Mouse (Mus musculus): Measurements from ENCODE around the gene Prkag1. TPM values are rescaled to one million over a fixed set of nuclear protein-coding genes. Genes with fewer than 3 reads are reported as not detected.

The Prkag1 gene
- polyA plus RNA-seq, 1 experiment from 2014 or later: 113 TPM

DNA sequence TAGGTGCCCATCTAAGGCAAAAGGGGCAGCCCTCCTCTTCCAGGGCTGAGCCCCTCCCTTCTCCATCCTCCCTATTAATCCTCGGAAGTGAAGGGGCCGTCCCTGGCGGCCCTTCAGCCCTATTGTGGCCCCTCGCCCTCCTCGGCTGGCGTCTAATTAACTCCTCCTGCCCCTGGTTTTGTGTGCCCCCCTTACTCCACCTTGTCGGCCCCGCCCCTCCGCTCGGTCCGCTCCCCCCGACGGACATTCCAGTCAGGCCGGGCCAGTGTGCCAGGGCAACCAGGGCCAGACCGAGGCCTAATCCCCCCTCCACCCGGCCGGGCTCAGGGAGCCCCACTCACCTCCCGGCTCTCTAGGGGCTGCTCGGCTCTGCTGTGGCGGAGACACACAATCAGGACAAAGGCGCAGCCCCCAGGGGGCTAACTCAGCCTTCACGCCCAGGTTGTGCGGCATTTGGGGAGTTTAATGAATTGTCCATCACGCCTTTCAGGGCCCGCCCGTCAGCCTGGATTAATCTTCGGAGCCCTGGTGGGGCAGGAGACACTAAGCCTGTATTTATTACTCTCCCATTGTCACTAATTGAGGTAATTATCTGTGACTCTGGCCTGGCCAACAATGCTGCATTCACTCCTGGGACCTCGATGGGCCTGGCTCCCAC lies 33.4 kb downstream of the Prkag1 start:
- Histone ChIP-seq H3K27me3 (peaks cover 99% of the 10 kb centered on the region), H3K4me3 (no peak overlapping the region), H3K9me3 (no peaks in the 10 kb centered on the region), H3K9ac (no peak overlapping the region), H3K36me3 (no peaks in the 10 kb centered on the region), H3K4me2 (no peak overlapping the region), H3K4me1 (peaks cover 8% of the 10 kb centered on the region; the same call in 1 of the 2 replicates), H3K27ac (no peak overlapping the region)
- no peak for ATAC-seq (ENCODE audit: borderline replicate concordance, extremely low read depth, low FRiP score, low TSS enrichment)
- 6% methylated on average over 28 of the region's 28 CpGs for WGBS

DNA sequence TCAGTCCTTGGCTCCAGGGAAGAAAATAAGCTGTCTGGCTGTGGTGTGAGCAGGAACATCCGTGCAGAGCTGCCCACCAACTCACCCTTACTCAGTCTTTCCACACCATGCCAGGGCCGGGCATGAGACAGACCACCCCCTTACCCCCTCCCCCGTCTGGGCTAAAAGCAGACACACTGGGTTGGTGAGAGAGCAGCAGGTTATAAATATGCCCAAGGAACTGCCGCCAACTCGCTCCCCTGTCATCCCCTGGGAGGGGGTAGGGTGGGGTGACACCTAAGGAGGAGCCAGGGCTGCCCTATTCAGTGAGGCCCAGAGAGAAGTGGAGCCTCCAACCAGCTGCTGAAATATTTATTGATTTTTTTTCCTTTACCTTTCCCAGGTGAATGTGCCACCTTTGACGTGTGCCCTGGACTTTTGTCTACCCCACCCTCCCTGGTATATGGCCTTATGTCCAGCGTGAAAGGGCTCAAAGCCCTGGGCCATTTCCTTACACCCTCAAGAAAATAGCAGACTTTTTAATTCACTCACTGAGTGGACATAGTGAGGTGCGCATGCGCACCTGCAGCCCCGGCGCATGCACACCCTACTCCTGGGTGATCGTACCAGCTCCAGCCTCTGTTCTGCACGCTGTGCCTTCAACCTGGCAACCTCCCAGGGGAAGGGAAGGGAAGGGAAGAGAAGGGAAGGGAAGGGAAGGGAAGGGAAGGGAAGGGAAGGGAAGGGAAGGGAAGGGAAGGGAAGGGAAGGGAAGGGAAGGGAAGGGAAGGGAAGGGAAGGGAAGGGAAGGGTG lies 34.3 kb downstream of the Prkag1 start:
- peaks cover 15% of the 10 kb centered on the region for H3K4me1 ChIP-seq
- 10% methylated on average over 13 of the region's 13 CpGs for WGBS
- no peak overlapping the region for H3K4me3 ChIP-seq
- H3K9me3 ChIP-seq: no peaks in the 10 kb centered on the region
- peaks cover 99% of the 10 kb centered on the region for H3K27me3 ChIP-seq
- ATAC-seq (ENCODE audit: borderline replicate concordance, extremely low read depth, low FRiP score, low TSS enrichment): no peak
- H3K9ac ChIP-seq: no peak overlapping the region
- no peaks in the 10 kb centered on the region for H3K36me3 ChIP-seq
- H3K4me2 ChIP-seq: no peak overlapping the region
- H3K27ac ChIP-seq: no peak overlapping the region

DNA sequence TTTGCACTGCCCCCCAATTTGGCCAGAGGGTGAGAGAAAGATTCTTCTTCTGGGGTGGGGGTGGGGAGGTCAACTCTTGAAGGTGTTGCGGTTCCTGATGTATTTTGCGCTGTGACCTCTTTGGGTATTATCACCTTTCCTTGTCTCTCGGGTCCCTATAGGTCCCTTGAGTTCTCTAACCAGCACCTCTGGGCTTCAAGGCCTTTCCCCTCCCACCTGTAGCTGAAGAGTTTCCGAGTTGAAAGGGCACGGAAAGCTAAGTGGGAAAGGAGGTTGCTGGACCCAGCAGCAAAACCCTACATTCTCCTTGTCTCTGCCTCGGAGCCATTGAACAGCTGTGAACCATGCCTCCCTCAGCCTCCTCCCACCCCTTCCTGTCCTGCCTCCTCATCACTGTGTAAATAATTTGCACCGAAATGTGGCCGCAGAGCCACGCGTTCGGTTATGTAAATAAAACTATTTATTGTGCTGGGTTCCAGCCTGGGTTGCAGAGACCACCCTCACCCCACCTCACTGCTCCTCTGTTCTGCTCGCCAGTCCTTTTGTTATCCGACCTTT lies 38.1 kb downstream of the Prkag1 start:
- peak; percentile 12; the same call in 1 of the 2 replicates for ATAC-seq (ENCODE audit: borderline replicate concordance, extremely low read depth, low FRiP score, low TSS enrichment)
- Histone ChIP-seq H3K4me3 (no peak overlapping the region), H3K9ac (no peak overlapping the region), H3K27me3 (peaks cover 99% of the 10 kb centered on the region), H3K36me3 (no peaks in the 10 kb centered on the region), H3K4me1 (peaks cover 35% of the 10 kb centered on the region), H3K9me3 (no peaks in the 10 kb centered on the region), H3K27ac (no peak overlapping the region), H3K4me2 (no peak overlapping the region)
- 3% methylated on average over 13 of the region's 13 CpGs for WGBS

DNA sequence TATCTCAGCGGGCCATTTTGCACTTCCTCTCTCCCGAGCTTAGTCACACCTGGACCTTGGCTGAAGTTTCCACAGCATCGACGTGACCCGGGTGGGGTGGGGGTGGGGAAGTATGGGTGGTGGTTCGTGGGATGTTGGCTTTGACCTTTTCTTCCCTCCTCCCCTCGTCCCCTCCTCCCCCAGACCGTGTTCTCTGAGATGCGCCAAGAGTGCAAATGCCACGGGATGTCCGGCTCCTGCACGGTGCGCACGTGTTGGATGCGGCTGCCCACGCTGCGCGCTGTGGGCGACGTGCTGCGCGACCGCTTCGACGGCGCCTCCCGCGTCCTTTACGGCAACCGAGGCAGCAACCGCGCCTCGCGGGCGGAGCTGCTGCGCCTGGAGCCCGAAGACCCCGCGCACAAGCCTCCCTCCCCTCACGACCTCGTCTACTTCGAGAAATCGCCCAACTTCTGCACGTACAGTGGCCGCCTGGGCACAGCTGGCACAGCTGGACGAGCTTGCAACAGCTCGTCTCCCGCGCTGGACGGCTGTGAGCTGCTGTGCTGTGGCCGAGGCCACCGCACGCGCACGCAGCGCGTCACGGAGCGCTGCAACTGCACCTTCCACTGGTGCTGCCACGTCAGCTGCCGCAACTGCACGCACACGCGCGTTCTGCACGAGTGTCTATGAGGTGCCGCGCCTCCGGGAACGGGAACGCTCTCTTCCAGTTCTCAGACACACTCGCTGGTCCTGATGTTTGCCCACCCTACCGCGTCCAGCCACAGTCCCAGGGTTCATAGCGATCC lies 38.9 kb downstream of the Prkag1 start:
- H3K9me3 ChIP-seq: no peaks in the 10 kb centered on the region
- H3K9ac ChIP-seq: no peak overlapping the region
- H3K4me2 ChIP-seq: peak overlapping the region; percentile 39; the same call in 1 of the 2 replicates
- peak overlapping the region; percentile 16; the same call in 1 of the 2 replicates for H3K4me3 ChIP-seq
- no peaks in the 10 kb centered on the region for H3K36me3 ChIP-seq
- peaks cover 99% of the 10 kb centered on the region for H3K27me3 ChIP-seq
- peaks cover 32% of the 10 kb centered on the region for H3K4me1 ChIP-seq
- no peak for ATAC-seq (ENCODE audit: borderline replicate concordance, extremely low read depth, low FRiP score, low TSS enrichment)
- no peak overlapping the region for H3K27ac ChIP-seq
- WGBS: 2% methylated on average over 70 of the region's 75 CpGs

DNA sequence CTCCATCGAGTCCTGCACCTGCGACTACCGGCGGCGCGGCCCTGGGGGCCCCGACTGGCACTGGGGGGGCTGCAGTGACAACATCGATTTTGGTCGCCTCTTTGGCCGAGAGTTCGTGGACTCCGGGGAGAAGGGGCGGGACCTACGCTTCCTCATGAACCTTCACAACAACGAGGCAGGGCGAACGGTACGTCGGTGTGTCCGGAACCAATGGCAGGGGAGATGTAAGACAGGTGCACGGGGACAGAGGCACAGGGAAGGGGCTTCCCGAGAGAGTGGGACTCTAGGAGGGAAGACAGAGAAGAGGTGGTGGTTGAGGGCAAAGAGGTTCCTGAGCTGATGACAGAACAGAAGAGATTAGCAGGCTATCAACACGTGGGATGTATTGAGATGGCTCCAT lies 39.5 kb downstream of the Prkag1 start:
- H3K4me2 ChIP-seq: no peak overlapping the region
- H3K27me3 ChIP-seq: peaks cover 100% of the 10 kb centered on the region
- 1% methylated on average over 23 of the region's 23 CpGs for WGBS
- no peaks in the 10 kb centered on the region for H3K36me3 ChIP-seq
- peaks cover 32% of the 10 kb centered on the region for H3K4me1 ChIP-seq
- H3K9ac ChIP-seq: no peak overlapping the region
- no peak overlapping the region for H3K4me3 ChIP-seq
- no peaks in the 10 kb centered on the region for H3K9me3 ChIP-seq
- no peak overlapping the region for H3K27ac ChIP-seq
- no peak for ATAC-seq (ENCODE audit: borderline replicate concordance, extremely low read depth, low FRiP score, low TSS enrichment)

DNA sequence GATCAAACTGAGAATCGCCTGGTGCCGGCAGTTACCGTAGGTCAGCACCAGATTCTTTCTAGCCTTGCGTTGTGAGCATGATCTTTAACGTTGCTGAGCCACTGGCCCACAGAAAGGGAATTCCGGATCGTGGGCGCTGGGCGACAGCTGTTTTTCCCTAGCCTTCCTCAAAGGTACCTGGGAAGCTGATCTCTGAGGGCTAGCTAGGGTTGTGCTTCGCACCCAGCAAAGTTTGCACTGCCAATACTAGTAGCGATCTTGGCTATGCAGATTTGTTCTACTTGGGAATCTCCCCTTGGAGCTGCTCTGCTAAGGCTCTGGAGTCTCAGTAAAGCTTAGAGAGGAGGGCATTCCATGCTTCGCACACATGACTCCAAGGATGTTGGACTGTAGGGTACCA lies 40.1 kb downstream of the Prkag1 start:
- Histone ChIP-seq H3K27me3 (peaks cover 100% of the 10 kb centered on the region), H3K4me3 (peak overlapping the region; percentile 17), H3K9me3 (no peaks in the 10 kb centered on the region), H3K36me3 (no peaks in the 10 kb centered on the region), H3K4me2 (peak overlapping the region; percentile 29), H3K9ac (no peak overlapping the region), H3K27ac (no peak overlapping the region), H3K4me1 (peaks cover 32% of the 10 kb centered on the region)
- WGBS: 0% methylated on average over 12 of the region's 12 CpGs
- no peak for ATAC-seq (ENCODE audit: borderline replicate concordance, extremely low read depth, low FRiP score, low TSS enrichment)

DNA sequence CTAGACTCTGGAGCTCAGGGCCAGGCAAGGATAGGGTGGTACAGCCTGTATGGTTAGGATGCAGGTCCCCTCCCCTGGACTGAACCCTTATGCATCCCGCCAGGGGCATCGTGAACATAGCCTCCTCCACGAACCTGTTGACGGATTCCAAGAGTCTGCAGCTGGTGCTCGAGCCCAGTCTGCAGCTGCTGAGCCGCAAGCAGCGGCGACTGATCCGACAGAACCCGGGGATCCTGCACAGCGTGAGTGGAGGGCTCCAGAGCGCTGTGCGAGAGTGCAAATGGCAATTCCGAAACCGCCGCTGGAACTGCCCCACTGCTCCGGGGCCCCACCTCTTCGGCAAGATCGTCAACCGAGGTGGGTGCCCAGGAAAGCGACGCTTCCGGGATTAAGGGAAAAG lies 40.6 kb downstream of the Prkag1 start:
- no peaks in the 10 kb centered on the region for H3K36me3 ChIP-seq
- no peak overlapping the region for H3K27ac ChIP-seq
- peak overlapping the region; percentile 29 for H3K4me2 ChIP-seq
- peaks cover 32% of the 10 kb centered on the region for H3K4me1 ChIP-seq
- H3K9me3 ChIP-seq: 0 out of 2 replicates have a peak, but pooled peaks cover 3% of the 10 kb centered on the region
- no peak for ATAC-seq (ENCODE audit: borderline replicate concordance, extremely low read depth, low FRiP score, low TSS enrichment)
- peak overlapping the region; percentile 17 for H3K4me3 ChIP-seq
- peaks cover 97% of the 10 kb centered on the region for H3K27me3 ChIP-seq
- WGBS: under 1% methylated on average over 23 of the region's 23 CpGs
- H3K9ac ChIP-seq: no peak overlapping the region

DNA sequence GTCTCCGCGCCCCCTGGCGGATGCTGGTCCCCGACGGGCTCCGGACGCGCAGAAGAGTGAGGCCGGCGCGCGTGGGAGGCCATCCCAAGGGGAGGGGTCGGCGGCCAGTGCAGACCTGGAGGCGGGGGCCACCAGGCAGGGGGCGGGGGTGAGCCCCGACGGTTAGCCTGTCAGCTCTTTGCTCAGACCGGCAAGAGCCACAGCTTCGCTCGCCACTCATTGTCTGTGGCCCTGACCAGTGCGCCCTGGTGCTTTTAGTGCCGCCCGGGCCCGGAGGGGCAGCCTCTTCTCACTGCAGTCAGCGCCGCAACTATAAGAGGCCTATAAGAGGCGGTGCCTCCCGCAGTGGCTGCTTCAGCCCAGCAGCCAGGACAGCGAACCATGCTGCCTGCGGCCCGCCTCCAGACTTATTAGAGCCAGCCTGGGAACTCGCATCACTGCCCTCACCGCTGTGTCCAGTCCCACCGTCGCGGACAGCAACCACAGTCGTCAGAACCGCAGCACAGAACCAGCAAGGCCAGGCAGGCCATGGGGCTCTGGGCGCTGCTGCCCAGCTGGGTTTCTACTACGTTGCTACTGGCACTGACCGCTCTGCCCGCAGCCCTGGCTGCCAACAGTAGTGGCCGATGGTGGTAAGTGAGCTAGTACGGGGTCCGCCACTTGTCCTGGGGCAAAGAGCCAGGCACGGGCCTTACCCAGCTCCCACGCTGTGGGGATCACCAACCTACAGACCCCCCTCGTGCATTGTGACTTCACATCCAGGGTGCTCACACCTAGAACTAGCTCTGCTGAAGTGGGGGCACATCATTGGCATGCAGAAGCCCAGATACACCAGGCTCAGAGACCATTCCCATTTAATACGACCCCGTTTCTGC lies 41.4 kb downstream of the Prkag1 start, which contains the start of gene Wnt1:
Gene Wnt1, plus strand, starts transcription at position 197 of the 875 bp plus-strand sequence.
- Histone ChIP-seq H3K27me3 (peaks cover 88% of the 10 kb centered on the region), H3K27ac (no peak within 1 kb of the TSS), H3K4me2 (peak within 1 kb of the TSS; percentile 39), H3K4me1 (peaks cover 32% of the 10 kb centered on the region), H3K4me3 (peak within 1 kb of the TSS; percentile 17), H3K9me3 (0 out of 2 replicates have a peak, but pooled peaks cover 5% of the 10 kb centered on the region), H3K9ac (no peak within 1 kb of the TSS), H3K36me3 (no peaks in the 10 kb centered on the region)
- ATAC-seq (ENCODE audit: borderline replicate concordance, extremely low read depth, low FRiP score, low TSS enrichment): no peak
- WGBS: 3% methylated on average over 51 of the region's 51 CpGs

DNA sequence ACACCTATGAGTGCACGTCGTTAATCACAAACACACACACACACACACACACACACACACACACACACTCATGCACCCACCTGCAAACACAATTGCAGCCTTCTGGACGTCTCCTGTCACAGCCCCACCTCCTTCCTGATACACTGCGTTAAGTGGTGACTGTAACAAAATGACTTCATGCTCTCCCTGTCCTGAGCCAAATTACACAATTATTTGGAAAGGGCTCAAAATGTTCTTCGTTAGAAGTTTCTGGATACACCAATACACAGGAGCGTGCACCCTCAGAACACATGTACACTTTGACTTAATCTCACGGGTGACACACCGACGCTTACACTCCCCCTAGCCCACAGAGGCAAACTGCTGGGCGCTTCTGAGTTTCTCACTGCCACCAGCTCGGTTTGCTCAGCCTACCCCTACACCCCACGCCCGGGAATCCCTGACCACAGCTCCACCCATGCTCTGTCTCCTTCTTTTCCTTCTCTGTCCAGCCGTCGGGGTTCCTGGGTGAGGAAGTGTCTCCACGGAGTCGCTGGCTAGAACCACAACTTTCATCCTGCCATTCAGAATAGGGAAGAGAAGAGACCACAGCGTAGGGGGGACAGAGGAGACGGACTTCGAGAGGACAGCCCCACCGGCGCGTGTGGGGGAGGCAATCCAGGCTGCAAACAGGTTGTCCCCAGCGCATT lies 42.2 kb downstream of the Prkag1 start:
- H3K27me3 ChIP-seq: peaks cover 80% of the 10 kb centered on the region
- 0 out of 2 replicates have a peak, but pooled peaks cover 5% of the 10 kb centered on the region for H3K9me3 ChIP-seq
- peak overlapping the region; percentile 39 for H3K4me2 ChIP-seq
- H3K27ac ChIP-seq: no peak overlapping the region
- H3K4me1 ChIP-seq: peaks cover 32% of the 10 kb centered on the region
- WGBS: 11% methylated on average over 24 of the region's 24 CpGs
- no peak for ATAC-seq (ENCODE audit: borderline replicate concordance, extremely low read depth, low FRiP score, low TSS enrichment)
- H3K36me3 ChIP-seq: no peaks in the 10 kb centered on the region
- H3K4me3 ChIP-seq: 0 out of 2 replicates have a peak overlapping the region, but pooled peaks have one; percentile 1
- no peak overlapping the region for H3K9ac ChIP-seq

DNA sequence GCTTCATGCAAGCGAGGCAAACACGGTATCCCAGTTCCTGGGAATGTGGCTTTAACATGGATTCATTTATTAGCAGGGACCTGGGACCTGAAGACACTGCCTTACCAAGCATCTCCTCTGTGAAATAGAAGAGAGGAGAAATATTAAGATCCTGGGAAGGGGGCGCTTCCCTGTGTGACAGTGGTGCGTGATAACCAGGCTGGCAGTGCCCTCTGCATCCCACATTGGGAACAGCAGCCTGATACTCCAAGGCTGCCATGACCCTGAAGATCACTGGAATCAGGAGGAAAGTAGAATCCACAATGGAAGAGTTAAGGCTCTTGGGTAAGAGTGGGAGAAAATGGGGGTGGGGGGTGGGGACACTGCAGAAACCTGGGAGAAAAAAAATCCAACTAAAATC lies 43.4 kb downstream of the Prkag1 start:
- Histone ChIP-seq H3K4me3 (no peak overlapping the region), H3K9ac (no peak overlapping the region), H3K36me3 (no peaks in the 10 kb centered on the region), H3K9me3 (0 out of 2 replicates have a peak, but pooled peaks cover 5% of the 10 kb centered on the region), H3K4me1 (peaks cover 27% of the 10 kb centered on the region), H3K27ac (no peak overlapping the region), H3K27me3 (peaks cover 72% of the 10 kb centered on the region), H3K4me2 (no peak overlapping the region)
- ATAC-seq (ENCODE audit: borderline replicate concordance, extremely low read depth, low FRiP score, low TSS enrichment): no peak
- WGBS: 27% methylated on average over 4 of the region's 4 CpGs

All from lung, embryonic 15.5 days (tissue).